Mouse (Mus musculus) megakaryocyte, embryonic 14.5 days (primary cell): ENCODE data around the gene Tmem132c.

Experiments
- FLI1 ChIP-seq: IDR thresholded peaks from 2 replicates; pipeline ENCODE4 v1.6.1; 2012; ENCODE audit warnings: low read length, inconsistent platforms, mixed read lengths
- GATA1 ChIP-seq: IDR thresholded peaks from 3 replicates; pipeline ENCODE4 v1.6.1; 2012; ENCODE audit warnings: mixed read lengths, low read length, inconsistent platforms, borderline replicate concordance

GRCm38 (mm10) chr5:127488666-127489065, 247.1 kb downstream of the Tmem132c start:
- TF ChIP-seq GATA1 (no peak), FLI1 (no peak)
